Mouse (Mus musculus) inflammation-experienced regulatory T-cells, adult 16 weeks (primary cell): ENCODE results near the gene Prph. TPM values are rescaled to one million over a fixed set of nuclear protein-coding genes. Genes with fewer than 3 reads are reported as not detected.

Experiments used
- polyA plus RNA-seq: library from polyadenylated mRNA; unstranded; fragments of 100-300 nt; shearing (Covaris generic); gene quantifications from one replicate; pipeline ENCODE4 v1.2.1, GENCODE M21; 2017

Prph gene
- polyA plus RNA-seq = not detected

GRCm38 (mm10) chr15:99055040-99055439, at the start of gene Prph:
TSS of gene Prph (plus strand) at chr15:99055174.

GRCm38 (mm10) chr15:99029619-99030584, 25.1 kb upstream of the Prph start, which contains the start of gene Tuba1c:
TSS of gene Tuba1c (plus strand) at chr15:99029891.

GRCm38 (mm10) chr15:99074019-99074599, 19.1 kb downstream of the Prph start, which contains the start of gene Troap:
TSS of gene Troap (plus strand) at chr15:99074575.

GRCm38 (mm10) chr15:99087253-99088075, 32.5 kb downstream of the Prph start, which contains the start of gene C1ql4:
TSS of gene C1ql4 (minus strand) at chr15:99087817.

GRCm38 (mm10) chr15:99092870-99093269, 37.9 kb downstream of the Prph start, which contains the start of gene Dnajc22:
TSS of gene Dnajc22 (plus strand) at chr15:99093170.

Other genes with a start within 250 kb of the Prph start
- not detected for gene Ddn, start 245.7 kb upstream of the Prph start, polyA plus RNA-seq
- gene Prkag1, start 223.7 kb upstream of the Prph start, polyA plus RNA-seq = 137 TPM
- gene Kmt2d, start 184.0 kb upstream of the Prph start, polyA plus RNA-seq = 24.0 TPM
- 17.4 TPM for gene Rhebl1, start 160.6 kb upstream of the Prph start, polyA plus RNA-seq
- gene Dhh, start 156.6 kb upstream of the Prph start, polyA plus RNA-seq = not detected
- 65.8 TPM for gene Lmbr1l, start 136.9 kb upstream of the Prph start, polyA plus RNA-seq
- 524 TPM for gene Tuba1b, start 120.6 kb upstream of the Prph start, polyA plus RNA-seq
- not detected for gene Gm49450, start 101.6 kb upstream of the Prph start, polyA plus RNA-seq
- gene Tuba1a, start 101.5 kb upstream of the Prph start, polyA plus RNA-seq = 198 TPM
- gene Tuba1c, start 25.3 kb upstream of the Prph start, polyA plus RNA-seq = 69.2 TPM
- gene Troap, start 19.4 kb downstream of the Prph start, polyA plus RNA-seq = 1.5 TPM
- gene C1ql4, start 32.6 kb downstream of the Prph start, polyA plus RNA-seq = not detected
- gene Dnajc22, start 38.0 kb downstream of the Prph start, polyA plus RNA-seq = not detected
- gene Spats2, start 70.7 kb downstream of the Prph start, polyA plus RNA-seq = not detected
- 1.4 TPM for gene Kcnh3, start 169.7 kb downstream of the Prph start, polyA plus RNA-seq
- 116 TPM for gene Mcrs1, start 196.8 kb downstream of the Prph start, polyA plus RNA-seq
- gene Prpf40b, start 239.9 kb downstream of the Prph start, polyA plus RNA-seq = 16.6 TPM
- 0.27 TPM for gene Fam186b, start 240.7 kb downstream of the Prph start, polyA plus RNA-seq